Mouse (Mus musculus): ENCODE measurements around the gene Tspoap1.

DNA sequence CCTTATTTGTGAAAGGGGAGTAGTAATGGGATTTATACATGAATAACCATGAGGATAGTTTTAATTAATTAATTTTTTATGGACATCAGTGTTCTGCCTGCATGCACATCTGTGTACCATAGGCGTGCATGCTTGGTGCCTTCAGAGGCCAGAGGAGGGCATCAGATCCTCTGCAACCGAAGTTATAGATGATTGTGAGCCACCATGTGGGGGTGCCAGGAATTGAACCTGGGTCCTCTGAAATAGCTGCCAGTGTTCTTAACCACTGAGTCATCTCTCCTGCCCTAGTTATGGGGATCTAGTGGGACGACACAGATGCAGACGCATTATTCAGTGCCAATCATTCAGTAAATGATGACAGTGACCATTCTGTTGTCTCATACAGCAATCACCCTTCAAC lies 37.5 kb upstream of the Tspoap1 start:
- no peak for TF ChIP-seq CTCF (IDR thresholded peaks at IDR 0.05; ENCODE audit: borderline replicate concordance, insufficient read depth, low read depth, low read length)
- no peak for TF ChIP-seq POLR2A (IDR thresholded peaks at IDR 0.05; ENCODE audit: borderline replicate concordance, insufficient read depth, low read length)

All from cerebellum, adult 2 months (tissue).